Mouse (Mus musculus) right cerebral cortex, postnatal 14 days (tissue): Measurements from ENCODE around the gene Dusp27.

Experiments used
- DNase-seq: peaks from one replicate; pipeline ENCODE4 v3.0.0; 2022

Dusp27 gene

DNA sequence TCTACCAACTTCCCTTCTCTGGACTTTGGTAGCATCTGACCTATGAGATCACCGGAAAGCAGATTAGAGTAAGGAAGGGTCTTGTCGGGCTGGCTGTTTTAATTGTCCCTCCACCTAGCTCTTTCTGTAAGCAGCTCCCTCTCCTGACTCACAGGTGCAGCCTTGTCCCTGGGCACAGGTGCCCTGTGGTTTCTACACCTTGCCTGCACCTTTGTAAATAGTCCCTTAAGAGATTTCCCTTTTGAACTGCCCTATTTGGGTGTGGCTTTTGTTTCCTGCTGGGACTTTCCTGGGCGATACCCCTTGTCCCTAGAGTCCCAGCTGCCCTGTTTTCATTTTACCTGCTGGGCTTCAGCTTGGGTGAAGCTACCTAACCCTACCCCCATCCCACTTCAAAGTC, 33.3 kb downstream of the Dusp27 start:
- DNase-seq, result no peak

DNA sequence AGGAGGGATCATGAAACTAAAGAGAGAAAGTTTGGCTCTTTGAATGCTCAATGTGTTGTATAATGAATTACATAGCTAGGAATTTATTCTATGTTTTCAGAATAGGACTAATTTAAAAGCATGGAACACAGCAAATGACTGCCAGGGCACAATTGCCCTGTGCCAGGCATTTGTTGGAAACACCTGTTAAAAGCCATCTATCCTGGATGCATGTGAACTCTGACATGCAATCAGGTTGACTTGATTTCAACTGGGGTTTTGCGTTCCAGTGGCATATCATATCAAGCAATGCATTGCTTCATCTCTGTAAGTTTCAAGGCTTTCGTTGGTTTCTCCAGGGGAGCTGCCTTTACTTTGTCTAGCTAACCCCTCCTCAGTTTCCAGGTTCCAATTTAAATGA, 37.4 kb downstream of the Dusp27 start:
- DNase-seq, result no peak

DNA sequence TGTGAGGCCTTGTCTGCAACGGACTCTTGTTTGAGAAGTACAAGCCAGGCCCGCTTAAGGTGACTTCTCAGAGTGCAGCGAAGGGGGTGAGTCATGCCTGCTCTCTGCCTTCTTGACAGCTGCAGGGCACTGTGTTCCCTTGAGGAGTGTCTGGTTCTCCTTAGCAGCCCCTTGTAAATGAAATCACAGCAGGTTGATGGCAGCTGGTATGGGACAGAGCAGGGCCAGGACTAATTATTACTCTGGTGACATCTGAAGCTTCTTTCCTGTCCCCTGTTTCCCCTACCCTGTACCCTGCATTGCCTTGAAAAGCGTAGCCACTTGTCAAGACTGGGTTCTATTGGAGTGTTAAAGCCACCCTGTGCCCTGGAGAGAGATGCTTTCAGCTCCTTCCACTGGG, 38.0 kb downstream of the Dusp27 start:
- DNase-seq, result no peak

DNA sequence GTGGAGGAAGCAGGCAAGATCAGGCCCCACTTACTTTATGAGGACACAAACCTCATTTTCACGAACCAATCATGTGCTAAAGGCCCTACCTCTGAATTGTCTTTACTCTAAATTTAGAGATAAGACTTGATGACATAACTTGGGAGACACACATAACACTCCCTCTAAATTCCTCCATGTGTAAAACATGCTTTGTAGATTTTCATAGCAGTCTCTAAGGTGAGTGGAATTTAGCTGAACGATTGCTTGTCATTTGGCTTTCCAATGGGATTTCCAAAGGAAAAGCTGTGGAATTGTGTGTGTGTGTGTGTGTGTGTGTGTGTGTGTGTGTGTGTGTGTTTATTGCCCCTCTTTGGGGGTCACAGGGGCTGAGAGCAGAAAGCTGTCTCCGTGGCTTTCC, 38.4 kb downstream of the Dusp27 start:
- DNase-seq, result no peak

DNA sequence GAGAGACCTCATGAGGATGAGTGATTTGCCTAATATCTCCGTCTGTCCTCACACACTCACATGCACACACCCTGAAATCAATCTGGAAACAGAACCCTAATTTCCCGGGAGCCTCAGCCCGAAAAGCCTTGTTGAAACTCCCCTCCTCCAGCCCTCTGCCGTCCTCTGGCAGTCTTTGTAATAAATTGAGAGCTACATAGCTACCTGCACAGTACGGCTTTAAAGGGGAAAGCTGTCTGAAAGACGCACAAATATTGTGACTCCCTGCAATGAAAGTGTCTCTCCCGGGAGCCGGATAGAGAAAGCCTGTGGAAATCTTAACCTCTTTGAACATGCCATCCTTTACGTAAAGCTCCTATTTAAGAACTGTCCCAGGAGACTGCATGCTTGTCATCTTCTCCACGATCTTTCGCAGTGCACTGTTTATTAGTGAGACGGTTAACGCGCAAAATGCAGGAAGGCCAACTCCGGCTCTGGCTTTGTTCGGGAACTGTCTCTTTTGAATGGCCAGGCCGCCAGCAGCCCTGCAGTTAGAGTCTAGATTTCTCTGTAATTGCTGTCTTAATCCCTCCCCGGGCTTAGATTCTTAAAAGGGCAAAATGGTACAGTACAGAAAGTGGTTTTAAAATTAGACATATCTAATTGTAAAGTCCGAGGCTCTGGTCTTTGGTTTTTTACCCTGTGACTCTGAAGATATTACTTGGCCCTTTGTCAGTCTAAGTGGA, 39.1 kb downstream of the Dusp27 start:
- DNase-seq, result no peak

DNA sequence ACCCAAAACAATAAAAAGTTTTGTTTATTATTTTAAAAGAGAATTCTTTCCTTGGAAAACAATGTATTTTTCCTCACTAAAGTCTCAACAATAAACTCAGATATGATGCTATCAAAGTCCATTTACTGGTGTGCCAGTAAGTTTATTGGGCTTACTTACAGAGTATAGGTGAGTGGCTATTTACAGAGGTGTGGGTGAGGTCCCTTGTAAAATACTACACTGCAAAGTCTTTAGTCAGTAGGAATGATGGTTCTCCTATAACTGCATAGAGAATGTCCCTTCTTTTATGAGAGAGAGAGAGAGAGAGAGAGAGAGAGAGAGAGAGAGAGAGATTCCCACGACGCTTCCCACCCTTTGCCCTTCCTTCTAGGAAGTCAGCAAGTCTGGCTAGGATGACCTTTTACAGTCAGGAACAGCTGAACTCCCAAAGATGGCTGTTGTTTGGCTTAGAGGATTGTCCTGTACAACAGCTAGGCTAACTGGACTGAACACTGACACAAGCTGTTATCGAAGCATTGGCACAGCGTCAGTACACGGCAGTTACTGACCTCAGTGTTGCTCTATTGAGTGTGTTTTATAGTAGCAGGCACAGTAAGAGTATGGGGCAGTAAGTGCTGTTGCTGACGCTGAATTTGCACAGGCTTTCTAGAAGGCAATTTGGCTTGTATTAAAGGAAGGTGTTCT, 50.5 kb downstream of the Dusp27 start:
- DNase-seq, result no peak

DNA sequence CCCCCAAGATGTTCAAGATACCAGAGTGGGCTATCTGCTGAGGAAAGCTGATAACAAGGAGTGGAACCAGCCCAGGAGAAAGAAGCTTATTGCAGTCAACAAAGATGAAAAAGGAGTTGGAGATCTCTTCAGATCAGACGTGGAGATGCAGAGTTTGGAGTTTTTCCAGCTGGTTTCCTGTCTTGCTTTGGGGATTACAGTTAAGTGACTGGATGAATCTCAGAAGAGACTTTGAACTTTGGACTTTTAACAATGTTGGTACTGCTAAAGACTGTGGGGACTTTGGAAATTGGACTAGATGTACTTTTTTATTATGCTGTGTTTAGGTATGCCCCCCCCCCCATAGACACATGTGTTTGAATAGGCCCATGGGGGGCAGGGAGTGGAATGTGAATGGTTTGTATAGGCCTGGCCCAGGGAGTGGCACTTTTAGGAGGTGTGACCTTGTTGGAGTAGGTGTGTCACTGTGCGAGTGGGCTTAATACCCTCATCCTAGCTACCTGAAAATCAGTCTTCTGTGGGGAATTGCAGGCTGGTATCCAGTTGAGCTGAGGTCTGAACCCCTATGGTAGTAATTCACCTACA, 59.8 kb downstream of the Dusp27 start:
- no peak for DNase-seq

DNA sequence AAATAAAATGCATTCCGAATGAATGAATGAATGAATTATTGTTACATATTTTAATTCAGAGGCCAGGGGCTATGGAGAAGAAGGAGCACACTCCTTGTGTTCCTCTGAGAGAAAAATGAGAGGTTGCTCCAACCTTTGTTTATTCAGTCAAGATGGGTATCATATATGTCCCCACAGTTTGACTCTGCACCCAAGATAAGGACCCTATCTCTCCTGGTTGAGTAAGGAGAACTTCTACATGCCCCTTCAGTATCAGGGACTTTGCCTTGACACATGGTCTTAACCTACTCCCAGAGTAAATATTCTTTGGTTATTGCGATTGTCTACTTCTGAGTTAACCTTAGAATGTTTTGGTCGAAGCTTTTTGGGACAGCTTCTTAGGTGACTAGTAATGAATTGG, 63.9 kb downstream of the Dusp27 start:
- DNase-seq, result no peak

DNA sequence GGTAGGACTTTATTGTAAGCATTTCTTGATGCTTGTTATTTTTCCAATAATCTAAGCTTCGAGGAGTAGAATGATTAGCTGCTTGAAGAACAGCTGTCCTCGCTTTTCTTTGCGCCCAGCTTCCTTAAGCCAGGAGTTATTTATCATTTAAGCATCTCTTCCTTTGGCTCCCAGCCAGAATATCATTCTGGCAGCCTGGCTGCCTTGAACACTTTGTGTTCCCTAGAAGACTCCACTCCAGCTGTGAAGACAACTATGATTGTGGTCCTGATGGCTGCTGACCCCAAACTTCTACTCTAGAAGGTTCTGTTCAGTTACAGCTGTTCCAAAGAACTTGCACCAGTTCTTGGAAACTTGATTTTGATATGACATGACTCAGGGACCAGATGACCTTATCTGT, 66.2 kb downstream of the Dusp27 start:
- DNase-seq, result no peak

DNA sequence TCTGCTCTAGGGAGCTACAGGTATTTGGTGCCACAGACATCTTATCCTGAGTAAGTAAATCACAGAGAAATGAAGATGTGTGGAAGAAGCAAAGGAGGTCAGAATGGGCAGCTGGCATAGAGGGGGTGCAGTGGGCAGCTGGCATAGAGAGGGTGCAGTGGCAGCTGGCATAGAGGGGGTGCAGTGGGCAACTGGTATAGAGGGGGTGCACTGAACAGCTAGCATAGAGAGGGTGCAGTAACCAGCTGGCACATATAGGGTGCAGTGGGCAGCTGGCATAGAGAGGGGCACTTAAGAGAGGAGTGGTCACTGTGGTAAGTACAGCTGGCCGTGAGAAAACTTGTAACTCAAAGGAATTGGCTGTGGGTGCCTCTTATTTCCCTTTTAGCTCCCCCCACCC, 67.3 kb downstream of the Dusp27 start:
- no peak for DNase-seq

DNA sequence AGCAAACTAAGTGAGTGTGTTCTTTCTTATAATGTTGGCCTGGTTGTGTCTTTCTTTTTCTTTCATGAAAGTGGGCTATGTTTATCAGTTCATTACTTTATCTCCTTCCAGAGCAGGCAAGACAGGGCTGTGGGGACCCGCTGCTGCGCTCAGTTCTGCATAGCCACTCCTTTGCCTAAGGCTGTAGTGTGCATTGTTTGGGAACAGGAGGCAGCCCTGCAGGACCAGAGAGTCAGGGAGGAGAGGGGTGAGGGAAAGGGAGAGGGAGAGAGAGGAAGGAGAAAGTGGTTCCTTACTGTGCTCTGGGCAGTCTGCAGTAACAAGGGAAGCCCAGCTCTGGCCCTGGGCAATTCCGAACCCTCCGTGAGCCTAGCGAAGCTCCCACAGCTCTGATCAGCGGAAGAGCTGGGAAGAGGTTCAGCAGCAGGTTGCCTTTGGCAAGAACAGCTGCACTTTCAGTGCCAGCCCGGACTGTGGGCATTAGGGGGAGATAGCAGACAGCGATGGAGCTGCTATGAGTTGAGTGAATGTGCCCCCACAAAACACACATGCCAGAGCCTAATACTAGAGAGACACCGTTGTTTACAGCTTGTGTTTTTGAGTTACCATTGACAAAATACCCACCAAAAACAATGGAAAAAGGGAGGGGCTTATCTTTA, 71.5 kb downstream of the Dusp27 start:
- no peak for DNase-seq

DNA sequence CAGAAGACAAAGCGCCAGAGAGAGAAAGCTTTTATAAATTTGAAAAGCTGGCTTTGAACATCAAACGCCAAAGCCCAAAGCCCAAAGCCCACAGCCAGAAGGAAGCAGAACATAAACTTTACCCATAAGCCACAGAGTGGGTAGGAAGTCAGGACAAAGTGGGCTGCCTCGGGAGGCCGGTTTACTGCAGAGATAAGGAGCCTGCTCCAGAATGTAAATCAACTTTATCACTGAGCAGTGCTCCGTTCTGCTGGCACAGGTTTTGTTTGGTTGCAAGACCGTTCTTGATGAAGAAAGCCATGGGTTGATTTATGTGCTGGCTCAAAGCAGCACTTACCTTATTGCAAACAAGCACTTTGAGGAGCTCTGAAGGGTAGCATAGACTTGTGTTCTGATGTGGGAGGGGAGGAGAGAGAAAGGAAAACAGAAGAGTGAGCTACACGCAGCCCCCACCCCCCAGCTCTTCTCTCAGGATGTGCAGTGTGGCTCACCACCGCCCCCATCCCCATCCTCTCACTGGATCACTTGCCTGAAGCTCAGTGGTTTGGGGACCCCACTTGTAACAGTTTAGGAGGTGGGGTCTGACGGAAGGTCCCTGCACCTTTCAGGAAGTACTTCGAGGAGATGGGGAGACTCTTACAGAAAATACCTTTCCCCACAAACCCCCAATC, 74.3 kb downstream of the Dusp27 start:
- no peak for DNase-seq

DNA sequence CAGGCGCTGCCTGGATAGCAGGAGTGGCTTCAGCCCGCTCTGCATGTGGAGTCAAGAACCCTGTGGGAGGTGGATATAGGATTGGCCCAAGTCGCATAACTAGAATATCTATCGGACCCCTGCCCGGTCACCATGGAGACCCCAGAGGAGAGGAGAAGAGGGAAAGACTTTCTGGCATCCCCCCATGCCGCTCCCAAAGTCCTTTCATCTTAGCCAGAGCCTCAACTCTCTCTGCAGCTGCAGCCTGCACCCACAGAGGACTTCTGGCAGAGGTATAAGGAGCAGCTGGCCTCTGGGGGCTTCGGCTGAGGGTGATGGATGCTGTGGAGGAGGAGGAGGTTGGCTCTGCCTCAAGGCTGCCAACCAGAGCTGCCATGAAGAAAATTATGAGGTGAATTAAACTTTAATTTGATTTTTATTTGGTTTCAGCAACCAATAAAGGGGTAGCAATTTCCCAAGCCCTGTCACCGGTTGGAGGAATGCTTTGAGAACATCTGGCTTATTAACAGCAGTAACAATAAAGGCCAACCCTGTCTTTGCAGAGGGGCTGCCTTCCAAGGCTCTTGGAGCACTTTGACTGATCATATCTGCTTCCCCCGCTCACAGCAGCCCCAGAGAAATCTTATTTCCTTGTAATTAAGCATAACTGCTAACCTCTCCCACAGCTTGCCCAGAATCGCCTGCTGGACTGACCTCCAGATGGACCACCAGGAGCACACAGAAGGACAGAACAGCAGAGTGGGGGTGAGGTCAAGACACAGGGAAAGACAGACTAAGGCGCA, 78.5 kb downstream of the Dusp27 start:
- no peak for DNase-seq

DNA sequence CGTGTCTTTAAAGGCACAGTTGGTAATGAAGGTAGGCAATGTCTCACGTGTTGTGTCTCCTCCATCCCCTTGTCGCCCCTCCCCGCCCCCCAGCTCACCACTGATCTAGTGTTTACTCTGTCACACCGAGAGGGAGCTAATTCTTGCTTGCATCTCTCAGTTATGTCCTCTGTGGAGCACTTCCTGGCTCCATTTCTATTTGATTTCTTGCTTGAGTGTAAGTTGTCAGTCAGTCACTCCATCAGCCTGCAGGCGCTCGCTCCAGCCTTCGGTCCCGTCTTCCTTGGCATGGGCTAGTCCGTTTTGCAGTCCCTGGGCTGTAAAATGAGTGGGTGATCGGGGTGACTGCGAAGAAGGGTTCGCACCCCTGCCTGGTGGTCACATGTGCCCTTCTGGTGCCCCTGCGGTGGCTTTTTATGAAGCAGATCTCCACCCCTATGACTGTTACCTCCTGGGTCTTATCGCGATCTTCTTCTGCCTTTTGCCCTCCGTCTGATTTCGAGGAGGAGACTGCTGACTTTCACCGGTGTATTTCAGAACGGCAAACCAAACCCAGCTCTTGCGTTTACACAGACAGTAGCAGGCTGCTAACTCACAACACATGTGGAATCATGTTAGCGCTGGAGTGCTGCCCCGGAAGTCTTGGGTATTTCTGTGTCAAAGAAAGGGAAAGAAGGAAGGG, 79.4 kb downstream of the Dusp27 start:
- DNase-seq, result no peak
